Mouse (Mus musculus) kidney, embryonic 15.5 days (tissue): ENCODE measurements around the gene Pdhx. TPM values are rescaled to one million over a fixed set of nuclear protein-coding genes. Genes with fewer than 3 reads are reported as not detected.

ENCODE experiments used
- ATAC-seq: fragments of 200-750 bp; cut with Nextera tagmentation; replicated peaks from 2 replicates; pipeline ENCODE4 v1.8.0; 2017; ENCODE audit warnings: moderate TSS enrichment; ENCODE audit not compliant: low FRiP score
- H3K27ac ChIP-seq: fragments of 300-500 bp; sonication (generic); 2 replicates; pipeline ENCODE4 v1.5.1; 2015; ENCODE audit warnings: mild to moderate bottlenecking, inconsistent platforms
- H3K27me3 ChIP-seq: fragments of 300-500 bp; sonication (generic); 2 replicates; pipeline ENCODE4 v1.6.1; 2015; ENCODE audit warnings: inconsistent platforms
- H3K36me3 ChIP-seq: fragments of 300-500 bp; sonication (generic); 2 replicates; pipeline ENCODE4 v1.6.1; 2015; ENCODE audit warnings: inconsistent platforms
- H3K4me1 ChIP-seq: fragments of 300-500 bp; sonication (generic); 2 replicates; pipeline ENCODE4 v1.6.1; 2015; ENCODE audit warnings: inconsistent platforms
- H3K4me2 ChIP-seq: fragments of 300-500 bp; sonication (generic); 2 replicates; pipeline ENCODE4 v1.6.1; 2015; ENCODE audit warnings: moderate library complexity, mild to moderate bottlenecking, inconsistent platforms
- H3K4me3 ChIP-seq: fragments of 300-500 bp; sonication (generic); replicated peaks from 2 replicates; pipeline ENCODE4 v1.5.1; 2015; ENCODE audit warnings: mild to moderate bottlenecking, inconsistent platforms
- H3K9ac ChIP-seq: fragments of 300-500 bp; sonication (generic); 2 replicates; pipeline ENCODE4 v1.6.1; 2015; ENCODE audit warnings: mild to moderate bottlenecking, inconsistent platforms
- H3K9me3 ChIP-seq: fragments of 300-500 bp; sonication (generic); replicated peaks from 2 replicates; pipeline ENCODE4 v1.6.1; 2016; ENCODE audit warnings: inconsistent platforms
- WGBS: fragments of 180-500 bp; shearing (Covaris S2); methylation state at CpG from one replicate; pipeline ENCODE4 v1.1.7; 2015; ENCODE audit warnings: mixed read lengths; 5-methylcytosine and 5-hydroxymethylcytosine counted together
- polyA plus RNA-seq: library from polyadenylated mRNA; unstranded; fragments of >200 nt; fragmentation: Nextera tagmentation; extraction: Ambion mirVana; gene quantifications from 2 replicates; pipeline ENCODE4 v1.2.1, GENCODE M21; 2015

The Pdhx gene
- polyA plus RNA-seq, result 43.0 and 45.0 TPM in 2 replicates

GRCm38 (mm10) chr2:103073219-103073982 is at the start of gene Pdhx, which contains the start of gene Apip:
Gene Pdhx, minus strand, starts transcription at chr2:103073513.
Gene Apip, plus strand, starts transcription at chr2:103073675.
- peak within 1 kb of the TSS; percentile 90 for H3K27ac ChIP-seq
- no peaks in the 10 kb centered on the region for H3K36me3 ChIP-seq
- H3K4me1 ChIP-seq, result peaks cover 23% of the 10 kb centered on the region
- H3K4me2 ChIP-seq, result peak within 1 kb of the TSS; percentile 75
- H3K27me3 ChIP-seq, result no peaks in the 10 kb centered on the region
- peak within 1 kb of the TSS; percentile 77 for H3K9ac ChIP-seq
- WGBS, result under 1% methylated on average over 55 of the region's 55 CpGs
- H3K9me3 ChIP-seq, result no peaks in the 10 kb centered on the region
- peak within 1 kb of the TSS; percentile 84 for H3K4me3 ChIP-seq
- ATAC-seq, result peak; percentile 100

GRCm38 (mm10) chr2:103119197-103119854 is 46.0 kb upstream of the Pdhx start:
- 71% methylated on average over 7 of the region's 7 CpGs for WGBS
- no peak overlapping the region for H3K4me2 ChIP-seq
- H3K9me3 ChIP-seq, result no peaks in the 10 kb centered on the region
- H3K27ac ChIP-seq, result no peak overlapping the region
- H3K9ac ChIP-seq, result no peak overlapping the region
- H3K4me1 ChIP-seq, result no peaks in the 10 kb centered on the region
- no peaks in the 10 kb centered on the region for H3K27me3 ChIP-seq
- ATAC-seq, result no peak
- H3K36me3 ChIP-seq, result no peaks in the 10 kb centered on the region
- H3K4me3 ChIP-seq, result no peak overlapping the region

- no peak for ATAC-seq
- Histone ChIP-seq H3K4me2 (no peak overlapping the region), H3K9ac (no peak overlapping the region), H3K4me3 (no peak overlapping the region), H3K36me3 (no peaks in the 10 kb centered on the region), H3K4me1 (no peaks in the 10 kb centered on the region), H3K27me3 (no peaks in the 10 kb centered on the region), H3K27ac (no peak overlapping the region), H3K9me3 (no peaks in the 10 kb centered on the region)
- 59% methylated on average over 6 of the region's 6 CpGs for WGBS
Measured at GRCm38 (mm10) chr2:103118324-103119196, 45.2 kb upstream of the Pdhx start.

- H3K27ac ChIP-seq, result no peak overlapping the region
- peaks cover 3% of the 10 kb centered on the region; the same call in 1 of the 2 replicates for H3K4me1 ChIP-seq
- 85% methylated on average over 5 of the region's 5 CpGs for WGBS
- H3K27me3 ChIP-seq, result no peaks in the 10 kb centered on the region
- H3K36me3 ChIP-seq, result no peaks in the 10 kb centered on the region
- H3K9me3 ChIP-seq, result no peaks in the 10 kb centered on the region
- H3K9ac ChIP-seq, result no peak overlapping the region
- H3K4me2 ChIP-seq, result no peak overlapping the region
- ATAC-seq, result no peak
- H3K4me3 ChIP-seq, result no peak overlapping the region
Measured at GRCm38 (mm10) chr2:103117212-103117611, 43.9 kb upstream of the Pdhx start.

GRCm38 (mm10) chr2:103111669-103112068 is 38.4 kb upstream of the Pdhx start:
- Histone ChIP-seq H3K36me3 (no peaks in the 10 kb centered on the region), H3K4me2 (no peak overlapping the region), H3K4me1 (peaks cover 10% of the 10 kb centered on the region; the same call in 1 of the 2 replicates), H3K9me3 (no peaks in the 10 kb centered on the region), H3K9ac (no peak overlapping the region), H3K4me3 (no peak overlapping the region), H3K27me3 (no peaks in the 10 kb centered on the region), H3K27ac (no peak overlapping the region)
- WGBS, result 48% methylated on average over 8 of the region's 8 CpGs
- 0 out of 2 replicates have a peak, but pooled peaks have one; percentile 29 for ATAC-seq

GRCm38 (mm10) chr2:103106172-103106571 is 32.9 kb upstream of the Pdhx start:
- no peak overlapping the region for H3K4me2 ChIP-seq
- no peak overlapping the region for H3K9ac ChIP-seq
- H3K4me3 ChIP-seq, result no peak overlapping the region
- no peaks in the 10 kb centered on the region for H3K27me3 ChIP-seq
- no peaks in the 10 kb centered on the region for H3K36me3 ChIP-seq
- H3K9me3 ChIP-seq, result no peaks in the 10 kb centered on the region
- WGBS, result 78% methylated on average over 2 of the region's 2 CpGs
- H3K4me1 ChIP-seq, result no peaks in the 10 kb centered on the region
- no peak overlapping the region for H3K27ac ChIP-seq
- ATAC-seq, result no peak

- no peak for ATAC-seq
- Histone ChIP-seq H3K9me3 (no peaks in the 10 kb centered on the region), H3K4me3 (no peak overlapping the region), H3K9ac (no peak overlapping the region), H3K27me3 (no peaks in the 10 kb centered on the region), H3K27ac (no peak overlapping the region), H3K36me3 (no peaks in the 10 kb centered on the region), H3K4me1 (no peaks in the 10 kb centered on the region), H3K4me2 (no peak overlapping the region)
- 63% methylated on average over 5 of the region's 5 CpGs for WGBS
Measured at GRCm38 (mm10) chr2:103102595-103102994, 29.3 kb upstream of the Pdhx start.

GRCm38 (mm10) chr2:103089521-103089920 is 16.2 kb upstream of the Pdhx start:
- Histone ChIP-seq H3K36me3 (peaks cover 36% of the 10 kb centered on the region), H3K4me2 (no peak overlapping the region), H3K9ac (no peak overlapping the region), H3K27me3 (no peaks in the 10 kb centered on the region), H3K27ac (no peak overlapping the region), H3K4me3 (no peak overlapping the region), H3K9me3 (no peaks in the 10 kb centered on the region), H3K4me1 (no peaks in the 10 kb centered on the region)
- 83% methylated on average over 6 of the region's 6 CpGs for WGBS
- no peak for ATAC-seq

GRCm38 (mm10) chr2:103088099-103088498 is 14.8 kb upstream of the Pdhx start:
- Histone ChIP-seq H3K36me3 (peaks cover 28% of the 10 kb centered on the region), H3K4me1 (no peaks in the 10 kb centered on the region), H3K9me3 (no peaks in the 10 kb centered on the region), H3K4me3 (no peak overlapping the region), H3K9ac (no peak overlapping the region), H3K27me3 (no peaks in the 10 kb centered on the region), H3K4me2 (no peak overlapping the region), H3K27ac (no peak overlapping the region)
- 98% methylated on average over 4 of the region's 4 CpGs for WGBS
- ATAC-seq, result no peak

- H3K27ac ChIP-seq, result no peak overlapping the region
- no peak overlapping the region for H3K4me2 ChIP-seq
- ATAC-seq, result no peak
- no peak overlapping the region for H3K4me3 ChIP-seq
- no peaks in the 10 kb centered on the region for H3K4me1 ChIP-seq
- no peak overlapping the region for H3K9ac ChIP-seq
- no peaks in the 10 kb centered on the region for H3K9me3 ChIP-seq
- peaks cover 25% of the 10 kb centered on the region for H3K36me3 ChIP-seq
- no peaks in the 10 kb centered on the region for H3K27me3 ChIP-seq
- WGBS, result 6% methylated on average over 1 of the region's 1 CpGs
Measured at GRCm38 (mm10) chr2:103086432-103086831, 13.1 kb upstream of the Pdhx start.

- H3K4me1 ChIP-seq, result no peaks in the 10 kb centered on the region
- H3K27me3 ChIP-seq, result no peaks in the 10 kb centered on the region
- no peak overlapping the region for H3K27ac ChIP-seq
- no peak overlapping the region for H3K4me3 ChIP-seq
- H3K9ac ChIP-seq, result no peak overlapping the region
- H3K4me2 ChIP-seq, result no peak overlapping the region
- peaks cover 28% of the 10 kb centered on the region for H3K36me3 ChIP-seq
- H3K9me3 ChIP-seq, result no peaks in the 10 kb centered on the region
- WGBS, result 79% methylated on average over 10 of the region's 10 CpGs
- no peak for ATAC-seq
Measured at GRCm38 (mm10) chr2:103085633-103086032, 12.3 kb upstream of the Pdhx start.

GRCm38 (mm10) chr2:103084451-103084850 is 11.1 kb upstream of the Pdhx start:
- no peak for ATAC-seq
- Histone ChIP-seq H3K4me2 (no peak overlapping the region), H3K4me3 (no peak overlapping the region), H3K4me1 (no peaks in the 10 kb centered on the region), H3K27ac (no peak overlapping the region), H3K36me3 (peaks cover 32% of the 10 kb centered on the region), H3K27me3 (no peaks in the 10 kb centered on the region), H3K9ac (no peak overlapping the region), H3K9me3 (no peaks in the 10 kb centered on the region)
- 56% methylated on average over 5 of the region's 5 CpGs for WGBS
